Mouse (Mus musculus): ENCODE results near the gene 1700019D03Rik. TPM values are rescaled to one million over a fixed set of nuclear protein-coding genes. Genes with fewer than 3 reads are reported as not detected.
A peak's percentile ranks its signal among the peaks of the same experiment; 100 is the strongest.

1700019D03Rik gene
- total and polyA plus RNA-seq, 3 experiments = not detected

DNA sequence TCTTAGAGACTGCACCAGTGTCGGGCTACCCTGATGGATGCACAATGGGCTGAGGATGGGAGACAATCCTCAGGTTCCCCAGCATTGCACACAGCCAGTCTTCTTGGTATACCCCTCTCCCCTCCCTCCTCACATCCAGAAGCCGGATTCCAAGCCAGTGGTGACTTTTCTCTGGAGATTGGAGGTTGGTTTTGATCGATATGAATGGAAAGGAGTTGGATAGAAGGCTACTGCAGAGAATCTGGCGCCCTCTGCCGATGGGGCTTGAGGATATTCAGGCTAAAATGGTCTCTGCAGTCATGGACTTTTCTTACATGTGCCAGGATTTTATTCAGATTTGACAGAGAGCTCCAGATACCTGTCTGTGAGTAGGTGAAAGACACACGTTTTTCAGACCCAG lies 64.9 kb downstream of the 1700019D03Rik start:
- no peak overlapping the region for H3K27ac ChIP-seq (ENCODE audit: control insufficient read depth, low read depth, low read length)
- DNase-seq (ENCODE audit: low read depth, low spot score) = peak; percentile 57
- H3K9me3 ChIP-seq (replicated peaks; ENCODE audit: insufficient read depth, low read length) = no peaks in the 10 kb centered on the region
- H3K79me2 ChIP-seq (ENCODE audit: control insufficient read depth, insufficient read depth, low read length, poor library complexity) = no peaks in the 10 kb centered on the region
- no peak overlapping the region for H3K4me3 ChIP-seq (ENCODE audit: control insufficient read depth in 1 of 2, insufficient read depth in 1 of 2, low read depth in 2 of 2, low read length in 2 of 2)
- H3K9ac ChIP-seq (ENCODE audit: control insufficient read depth, low read depth, low read length, poor library complexity, severe bottlenecking) = no peak overlapping the region
- H3K36me3 ChIP-seq (ENCODE audit: control insufficient read depth in 1 of 2, insufficient read depth in 2 of 2, low read length in 2 of 2) = no peaks in the 10 kb centered on the region
- TF ChIP-seq RAD21 (IDR thresholded peaks at IDR 0.05; ENCODE audit: low read depth, low read length) (peak; percentile 76), NELFE (IDR thresholded peaks at IDR 0.05; ENCODE audit: low read depth, low read length) (no peak), GATA1 (IDR thresholded peaks at IDR 0.05; ENCODE audit: low read depth, low read length) (no peak), BHLHE40 (IDR thresholded peaks at IDR 0.05; ENCODE audit: borderline replicate concordance, low read depth, low read length) (no peak), RCOR1 (IDR thresholded peaks at IDR 0.05; ENCODE audit: low read depth, low read length) (no peak), MAFK (IDR thresholded peaks at IDR 0.05; ENCODE audit: borderline replicate concordance, low read depth, low read length) (no peak), CTCF (IDR thresholded peaks at IDR 0.05 in 2 of 3, conservative IDR thresholded peaks at IDR 0.05 in 1 of 3; ENCODE audit: control insufficient read depth in 1 of 3, insufficient read depth in 1 of 3, low read depth in 2 of 3, low read length in 3 of 3, poor library complexity in 1 of 3, severe bottlenecking in 1 of 3) (peak; percentile 69 to 77 (median 70)), MYB (IDR thresholded peaks at IDR 0.05; ENCODE audit: low read depth, low read length) (no peak), ZC3H11A (IDR thresholded peaks at IDR 0.05; ENCODE audit: low read depth, low read length) (peak; percentile 6; the same call in 1 of the 2 replicates), MAZ (IDR thresholded peaks at IDR 0.05; ENCODE audit: low read depth, low read length) (no peak), E2F4 (IDR thresholded peaks at IDR 0.05; ENCODE audit: borderline replicate concordance, low read depth, low read length) (no peak), ZMIZ1 (IDR thresholded peaks at IDR 0.05; ENCODE audit: low read depth, low read length) (no peak), HCFC1 (IDR thresholded peaks at IDR 0.05; ENCODE audit: low read depth, low read length) (no peak), CHD1 (IDR thresholded peaks at IDR 0.05; ENCODE audit: low read depth, low read length) (no peak), SIN3A (IDR thresholded peaks at IDR 0.05; ENCODE audit: low read length) (no peak), POLR2A (IDR thresholded peaks at IDR 0.05; ENCODE audit: control insufficient read depth in 1 of 2, insufficient read depth in 1 of 2, low read depth in 1 of 2, low read length in 2 of 2, poor library complexity in 1 of 2) (no peak), CHD2 (IDR thresholded peaks at IDR 0.05; ENCODE audit: low read length) (no peak), TAL1 (IDR thresholded peaks at IDR 0.05; ENCODE audit: low read length) (no peak), SMC3 (IDR thresholded peaks at IDR 0.05; ENCODE audit: low read depth, low read length) (peak; percentile 79), JUND (IDR thresholded peaks at IDR 0.05; ENCODE audit: low read depth, low read length) (no peak), ETS1 (IDR thresholded peaks at IDR 0.05; ENCODE audit: low read depth, low read length) (no peak), NRF1 (IDR thresholded peaks at IDR 0.05; ENCODE audit: insufficient read depth, low read depth, low read length, poor library complexity, severe bottlenecking) (no peak), TCF12 (IDR thresholded peaks at IDR 0.05; ENCODE audit: low read depth, low read length) (no peak), TBP (IDR thresholded peaks at IDR 0.05; ENCODE audit: low read depth, low read length) (no peak), POLR2AphosphoS2 (IDR thresholded peaks at IDR 0.05; ENCODE audit: low read length) (no peak)
- H3K27me3 ChIP-seq (ENCODE audit: control insufficient read depth in 1 of 2, insufficient read depth in 2 of 2, low read length in 2 of 2) = no peaks in the 10 kb centered on the region
- H3K4me1 ChIP-seq (ENCODE audit: control insufficient read depth in 1 of 2, insufficient read depth in 2 of 2, low read length in 2 of 2) = no peaks in the 10 kb centered on the region
